Mouse (Mus musculus) liver, embryonic 14 days (tissue): ENCODE data around the gene Utp11. TPM values are rescaled to one million over a fixed set of nuclear protein-coding genes. Genes with fewer than 3 reads are reported as not detected.

Experiments
- polyA plus RNA-seq: library from polyadenylated mRNA; depleted of rRNA; stranded (reverse); fragments of >200 nt; gene quantifications from 2 replicates; pipeline ENCODE4 v1.2.3, GENCODE M21; 2012; rRNA removed

Utp11 gene
- 18.1 and 18.4 TPM in 2 replicates for polyA plus RNA-seq

DNA sequence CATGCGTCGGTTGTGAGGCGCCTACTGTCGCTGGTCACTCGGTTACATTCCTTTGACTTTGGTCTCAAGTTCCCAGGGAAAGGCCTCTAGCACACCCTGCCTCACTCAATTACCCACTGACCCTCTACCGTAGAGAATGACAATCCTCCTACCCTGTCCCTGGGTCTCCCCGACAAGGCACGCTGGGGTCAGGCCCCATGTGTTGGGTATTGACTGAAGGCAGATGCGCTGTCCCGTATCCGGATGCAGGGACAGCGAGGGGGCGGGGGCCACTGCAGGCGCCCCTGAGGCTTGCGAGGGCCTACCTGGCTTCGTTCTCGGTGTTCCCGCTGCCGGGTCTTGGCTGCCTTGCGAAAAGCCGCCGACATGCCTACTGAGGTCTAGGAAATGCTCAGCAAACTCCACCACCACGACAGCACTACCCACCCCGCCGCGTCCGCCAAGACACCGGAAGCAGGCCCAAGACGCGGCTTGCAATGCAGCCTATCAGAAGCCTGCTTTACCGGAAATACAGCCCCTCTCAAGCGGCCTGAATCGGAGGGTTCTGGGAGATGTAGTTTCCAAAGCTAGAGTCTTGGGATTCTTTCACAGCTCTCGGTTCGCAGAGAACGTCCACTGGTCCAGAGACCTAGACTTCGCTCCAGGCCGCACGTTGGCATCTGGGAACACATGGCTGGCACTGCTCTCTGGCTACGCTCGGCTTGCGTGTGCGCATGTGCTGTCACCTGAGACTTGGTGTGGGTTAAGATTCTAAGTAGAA is at the start of gene Utp11:
Gene Utp11, minus strand, starts transcription at position 466 of the 760 bp plus-strand sequence.

DNA sequence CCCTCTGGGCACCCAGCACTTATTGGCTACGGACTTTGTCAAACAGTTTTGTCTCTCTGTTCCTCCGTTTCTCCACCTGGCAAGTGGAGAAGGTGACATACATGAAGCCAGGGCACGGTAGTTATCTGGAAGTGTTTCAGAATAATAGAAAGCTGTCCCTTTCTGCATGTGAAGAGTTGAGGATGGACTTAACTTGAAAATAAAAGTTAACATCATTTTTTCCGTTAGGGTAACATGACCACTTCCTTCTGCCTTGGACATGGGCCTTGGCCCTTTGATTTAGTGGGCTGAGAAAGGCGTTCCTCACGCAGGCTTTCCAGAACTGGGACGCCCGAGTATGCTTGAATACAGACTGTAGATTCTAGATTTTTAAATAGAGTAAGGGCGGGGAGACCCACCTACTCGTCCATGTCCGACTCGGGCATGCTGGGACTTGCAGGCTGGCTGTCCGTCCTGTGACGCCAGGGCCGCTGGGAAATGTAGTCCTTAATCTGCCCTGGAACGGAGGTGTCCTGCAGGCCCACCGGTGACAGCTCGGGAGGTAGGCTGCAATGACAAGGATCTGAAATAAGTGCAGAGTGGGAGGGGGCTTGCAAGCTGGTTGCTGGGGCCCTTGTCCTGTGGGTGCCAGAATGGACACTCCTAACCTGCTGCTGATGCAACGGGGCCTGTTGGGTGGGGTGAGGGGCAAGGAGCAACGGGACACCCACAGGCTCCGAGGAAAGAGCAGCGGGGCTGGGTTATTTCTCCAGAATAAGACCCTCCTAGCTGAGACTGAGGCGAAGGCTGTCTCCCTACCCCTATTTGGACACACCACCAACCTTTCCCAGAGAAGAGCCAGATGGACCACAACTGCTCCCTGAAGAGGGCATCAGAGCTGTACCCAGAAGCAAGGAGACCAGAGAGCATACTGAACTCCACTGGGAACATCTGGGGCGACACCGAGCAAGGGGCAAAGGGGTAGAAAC is 48.3 kb upstream of the Utp11 start, which contains the start of gene Inpp5b:
Gene Inpp5b, plus strand, starts transcription at position 475 of the 968 bp plus-strand sequence.

DNA sequence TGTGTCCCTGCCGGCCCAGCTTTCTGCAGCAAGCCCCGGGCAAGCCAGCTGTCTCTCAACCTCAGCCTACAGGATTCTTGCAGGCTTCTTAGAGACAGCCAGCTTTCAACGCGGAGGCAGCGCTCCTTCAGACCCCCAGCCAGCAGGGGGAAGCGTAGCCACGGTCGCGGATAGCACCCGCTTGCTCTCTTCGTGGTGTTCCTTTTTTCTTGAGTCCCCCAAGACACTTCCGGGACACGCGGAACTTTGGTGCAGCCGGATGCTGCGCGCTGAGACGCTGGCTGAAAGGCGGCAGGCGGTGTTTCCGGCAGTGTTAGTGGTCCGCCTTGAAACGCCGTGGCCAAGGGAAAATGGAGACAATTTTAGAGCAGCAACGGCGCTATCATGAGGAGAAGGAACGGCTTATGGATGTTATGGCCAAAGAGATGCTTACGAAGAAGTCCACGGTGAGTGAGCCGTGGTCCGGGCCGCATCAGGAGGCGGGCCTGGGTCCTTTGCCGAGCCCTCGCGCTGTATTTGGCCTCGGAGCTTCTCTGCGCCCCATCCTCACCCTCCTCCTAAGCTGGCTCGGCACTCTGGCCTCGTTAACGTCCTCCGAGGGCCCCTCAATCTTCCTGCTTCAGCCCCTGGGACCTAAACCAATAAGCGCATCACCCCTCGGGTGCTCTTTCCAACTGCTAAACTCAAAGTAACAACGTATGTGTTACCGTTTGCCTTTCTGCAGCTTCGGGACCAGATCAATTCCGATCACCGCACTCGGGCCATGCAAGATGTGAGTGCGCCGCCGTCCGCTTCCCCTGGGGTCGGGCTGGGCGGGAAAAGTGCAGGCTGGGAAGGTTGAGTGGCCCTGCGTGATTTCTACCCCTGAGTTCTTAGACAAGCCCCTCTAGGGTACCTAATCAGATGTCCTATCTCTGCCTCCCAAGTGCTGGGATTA is 21.4 kb upstream of the Utp11 start, which contains the start of gene Sf3a3:
Gene Sf3a3, plus strand, starts transcription at position 232 of the 937 bp plus-strand sequence.

DNA sequence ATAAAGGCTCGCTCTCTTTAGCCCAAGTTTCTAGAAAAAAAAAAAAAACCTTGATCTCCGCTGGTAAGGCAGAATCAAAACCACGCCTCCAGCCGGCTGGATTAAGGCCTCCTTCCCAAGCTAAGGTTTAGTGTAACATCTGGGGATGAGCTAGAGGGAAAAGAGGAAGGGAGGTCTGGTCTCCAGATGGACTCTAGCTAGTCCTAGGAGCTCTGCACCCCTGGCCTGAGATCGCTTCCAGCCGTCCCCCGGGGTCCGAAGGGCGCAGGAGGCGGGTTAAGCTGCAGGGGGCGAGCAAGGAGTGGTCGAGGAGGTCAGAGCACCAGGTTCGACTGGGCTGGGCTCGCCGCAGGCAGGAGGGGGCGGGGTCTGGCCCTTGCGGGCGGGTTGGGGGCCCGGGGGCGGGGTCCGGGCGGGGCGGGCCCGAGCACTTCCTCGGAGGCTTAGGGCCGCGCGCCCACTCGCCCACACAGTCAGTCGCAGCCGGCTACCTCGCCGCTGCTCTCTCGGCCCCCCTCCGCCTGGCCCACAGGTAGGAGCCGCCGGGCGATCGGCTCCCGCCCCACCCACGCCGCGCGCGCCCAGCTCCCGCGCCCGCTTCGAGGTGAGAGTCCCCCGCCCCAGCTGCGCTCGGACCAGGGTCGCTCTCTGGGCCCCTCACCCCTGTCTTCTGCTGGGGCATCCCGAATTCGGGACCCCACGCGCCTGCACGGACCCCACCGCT is 7.0 kb upstream of the Utp11 start, which contains the start of gene Fhl3:
Gene Fhl3, plus strand, starts transcription at position 454 of the 724 bp plus-strand sequence.

DNA sequence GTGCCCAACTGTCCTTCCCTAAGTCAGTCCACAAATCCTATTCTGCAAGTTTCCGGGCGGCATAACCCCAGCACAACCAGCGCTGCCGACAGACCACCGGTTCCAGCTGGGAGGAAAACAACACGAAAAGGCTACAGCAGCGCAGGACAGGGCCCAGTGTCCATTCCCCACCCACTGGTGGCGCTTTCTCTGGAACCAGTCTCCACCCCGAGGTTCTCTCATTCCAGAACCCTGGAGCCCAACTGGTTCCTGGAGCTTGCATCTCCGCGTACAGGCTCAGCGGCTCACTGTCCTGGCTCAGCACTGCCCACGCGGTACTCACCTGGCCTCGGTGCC is 36.9 kb downstream of the Utp11 start, which contains the start of gene Pou3f1:
Gene Pou3f1, plus strand, starts transcription at position 290 of the 336 bp plus-strand sequence.

Other genes starting within 250 kb of the Utp11 start
- not detected in 2 replicates for gene 3100002H09Rik, start 82.8 kb downstream of the Utp11 start, polyA plus RNA-seq
- 0.01 TPM in 2 replicates for gene Pou3f1, start 36.8 kb downstream of the Utp11 start, polyA plus RNA-seq
- 2.5 and 3.4 TPM in 2 replicates for gene Fhl3, start 7.1 kb upstream of the Utp11 start, polyA plus RNA-seq
- gene Sf3a3, start 21.2 kb upstream of the Utp11 start, polyA plus RNA-seq = 46.1 and 50.2 TPM in 2 replicates
- 29.7 and 37.7 TPM in 2 replicates for gene Inpp5b, start 48.2 kb upstream of the Utp11 start, polyA plus RNA-seq
- 8.3 and 9.0 TPM in 2 replicates for gene Mtf1, start 108.5 kb upstream of the Utp11 start, polyA plus RNA-seq
- 19.6 and 27.2 TPM in 2 replicates for gene Yrdc, start 157.1 kb upstream of the Utp11 start, polyA plus RNA-seq
- 9.4 and 10.3 TPM in 2 replicates for gene 1110065P20Rik, start 157.6 kb upstream of the Utp11 start, polyA plus RNA-seq
- gene Maneal, start 168.6 kb upstream of the Utp11 start, polyA plus RNA-seq = 0.01 and 0.03 TPM in 2 replicates
- gene Epha10, start 187.3 kb upstream of the Utp11 start, polyA plus RNA-seq = 0.01 TPM in 1 of 2 replicates, not detected in the other
- 5.5 and 7.0 TPM in 2 replicates for gene 9930104L06Rik, start 243.4 kb upstream of the Utp11 start, polyA plus RNA-seq
- gene Cdca8, start 245.7 kb upstream of the Utp11 start, polyA plus RNA-seq = 62.8 and 68.2 TPM in 2 replicates